Mouse (Mus musculus) brain, embryonic 14.5 days (tissue): ENCODE results near the gene Hecw2.

Experiments used
- CTCF ChIP-seq: fragments of 200-500 bp; IDR thresholded peaks from 2 replicates; pipeline ENCODE4 v1.5.1; 2012; ENCODE audit warnings: inconsistent platforms, mild to moderate bottlenecking, moderate library complexity, borderline replicate concordance; ENCODE audit not compliant: insufficient read depth, insufficient read length; ENCODE audit errors: extremely low read depth
- POLR2A ChIP-seq: fragments of 200-500 bp; IDR thresholded peaks from 2 replicates; pipeline ENCODE4 v1.6.1; 2012; ENCODE audit warnings: mild to moderate bottlenecking, inconsistent platforms, borderline replicate concordance; ENCODE audit not compliant: poor library complexity, insufficient read depth, insufficient read length, severe bottlenecking; ENCODE audit errors: extremely low read depth

GRCm38 (mm10) chr1:54009418-54010064 is 185.4 kb downstream of the Hecw2 start:
- no peak for TF ChIP-seq CTCF
- TF ChIP-seq POLR2A, result no peak
